Mouse (Mus musculus) lung, embryonic 14.5 days (tissue): Measurements from ENCODE around the gene Hsd3b4. TPM values are rescaled to one million over a fixed set of nuclear protein-coding genes. Genes with fewer than 3 reads are reported as not detected.
"Not testable (repeated sequence)": the region's sequence is repeated elsewhere in the genome, so short reads cannot be mapped to it uniquely, and the experiment has no call there.

Experiments used
- ATAC-seq: fragments of 200-750 bp; cut with Nextera tagmentation; 2 replicates; pipeline ENCODE4 v1.8.0; 2017; ENCODE audit warnings: mild to moderate bottlenecking, moderate TSS enrichment, moderate library complexity; ENCODE audit not compliant: insufficient read depth
- DNase-seq: peaks from one replicate; pipeline ENCODE4 v3.0.0-alpha.2; 2015
- H3K27ac ChIP-seq: fragments of 300-500 bp; sonication (generic); 2 replicates; pipeline ENCODE4 v1.5.1; 2014; ENCODE audit warnings: low read depth, mild to moderate bottlenecking, moderate library complexity
- H3K27me3 ChIP-seq: fragments of 300-500 bp; sonication (generic); 2 replicates; pipeline ENCODE4 v1.6.1; 2014; ENCODE audit warnings: low read length, control low read depth; ENCODE audit not compliant: insufficient read depth
- H3K36me3 ChIP-seq: fragments of 300-500 bp; sonication (generic); 2 replicates; pipeline ENCODE4 v1.6.1; 2014; ENCODE audit warnings: control low read depth; ENCODE audit not compliant: insufficient read depth
- H3K4me1 ChIP-seq: fragments of 300-500 bp; sonication (generic); 2 replicates; pipeline ENCODE4 v1.6.1; 2014; ENCODE audit warnings: antibody characterized with exemption, control low read depth; ENCODE audit not compliant: insufficient read depth
- H3K4me2 ChIP-seq: fragments of 300-500 bp; sonication (generic); 2 replicates; pipeline ENCODE4 v1.6.1; 2014; ENCODE audit warnings: mild to moderate bottlenecking
- H3K4me3 ChIP-seq: fragments of 300-500 bp; sonication (generic); 2 replicates; pipeline ENCODE4 v1.5.1; 2014; ENCODE audit warnings: low read depth, low read length
- H3K9ac ChIP-seq: fragments of 300-500 bp; sonication (generic); 2 replicates; pipeline ENCODE4 v1.6.1; 2014
- H3K9me3 ChIP-seq: fragments of 300-500 bp; sonication (generic); 2 replicates; pipeline ENCODE4 v1.6.1; 2016; ENCODE audit warnings: low read depth, low read length, control low read depth
- WGBS: fragments of 180-500 bp; shearing (Covaris S2); extraction: QIAGEN DNeasy Blood & Tissue Kit; methylation state at CpG from one replicate; pipeline ENCODE4 v1.1.7; 2014; 5-methylcytosine and 5-hydroxymethylcytosine counted together
- polyA plus RNA-seq: library from polyadenylated mRNA; unstranded; fragments of >200 nt; fragmentation: Nextera tagmentation; extraction: Ambion mirVana; gene quantifications from 2 replicates; pipeline ENCODE4 v1.2.1, GENCODE M21; 2014

The Hsd3b4 gene
- polyA plus RNA-seq, result not detected in 2 replicates

- DNase-seq, H3K27ac ChIP-seq, H3K9me3 ChIP-seq, H3K4me3 ChIP-seq, ATAC-seq, H3K36me3 ChIP-seq, H3K27me3 ChIP-seq, H3K4me2 ChIP-seq, H3K9ac ChIP-seq, H3K4me1 ChIP-seq: not testable (repeated sequence)
- no CpG with 5 or more reads among the region's 1 CpGs for WGBS
Measured at GRCm38 (mm10) chr3:98510414-98510813, at the start of gene Hsd3b4. Hsd3b4 (minus strand) TSS chr3:98510514.

- H3K9me3 ChIP-seq, H3K27me3 ChIP-seq, ATAC-seq, H3K4me1 ChIP-seq, DNase-seq, H3K36me3 ChIP-seq, H3K27ac ChIP-seq, H3K4me3 ChIP-seq, H3K4me2 ChIP-seq, H3K9ac ChIP-seq: not testable (repeated sequence)
- WGBS, result no CpG with 5 or more reads among the region's 1 CpGs
Measured at GRCm38 (mm10) chr3:98550832-98551231, 40.5 kb upstream of the Hsd3b4 start.

GRCm38 (mm10) chr3:98550215-98550614 lies 39.9 kb upstream of the Hsd3b4 start:
- not testable (repeated sequence) for H3K9ac ChIP-seq, H3K4me2 ChIP-seq, H3K4me1 ChIP-seq, DNase-seq, H3K27me3 ChIP-seq, ATAC-seq, H3K9me3 ChIP-seq, H3K36me3 ChIP-seq, H3K27ac ChIP-seq, H3K4me3 ChIP-seq
- WGBS, result no CpG with 5 or more reads among the region's 2 CpGs

GRCm38 (mm10) chr3:98548495-98548894 lies 38.2 kb upstream of the Hsd3b4 start:
- DNase-seq, H3K9me3 ChIP-seq, H3K4me2 ChIP-seq, H3K27me3 ChIP-seq, ATAC-seq, H3K27ac ChIP-seq, H3K36me3 ChIP-seq, H3K4me3 ChIP-seq, H3K4me1 ChIP-seq, H3K9ac ChIP-seq: not testable (repeated sequence)
- WGBS, result 83% methylated on average over 1 of the region's 1 CpGs

GRCm38 (mm10) chr3:98547641-98548040 lies 37.3 kb upstream of the Hsd3b4 start:
- not testable (repeated sequence) for H3K36me3 ChIP-seq, H3K9me3 ChIP-seq, H3K4me3 ChIP-seq, H3K4me2 ChIP-seq, ATAC-seq, H3K4me1 ChIP-seq, H3K27me3 ChIP-seq, H3K27ac ChIP-seq, H3K9ac ChIP-seq, DNase-seq

- ATAC-seq, H3K4me1 ChIP-seq, DNase-seq: not testable (repeated sequence)
Measured at GRCm38 (mm10) chr3:98524978-98525377, 14.7 kb upstream of the Hsd3b4 start.

GRCm38 (mm10) chr3:98524552-98524951 lies 14.2 kb upstream of the Hsd3b4 start:
- ATAC-seq, result not testable (repeated sequence)

More at GRCm38 (mm10) chr3:98524978-98525377, 14.7 kb upstream of the Hsd3b4 start:
- not testable (repeated sequence) for H3K4me2 ChIP-seq, H3K9ac ChIP-seq, H3K4me3 ChIP-seq, H3K36me3 ChIP-seq, H3K9me3 ChIP-seq, H3K27me3 ChIP-seq, H3K27ac ChIP-seq

GRCm38 (mm10) chr3:98522779-98523178 lies 12.5 kb upstream of the Hsd3b4 start:
- not testable (repeated sequence) for H3K36me3 ChIP-seq, H3K4me1 ChIP-seq, ATAC-seq, H3K9ac ChIP-seq, H3K27ac ChIP-seq, H3K4me3 ChIP-seq, H3K9me3 ChIP-seq, H3K27me3 ChIP-seq, DNase-seq, H3K4me2 ChIP-seq
- 17% methylated on average over 1 of the region's 2 CpGs for WGBS

More at GRCm38 (mm10) chr3:98524552-98524951, 14.2 kb upstream of the Hsd3b4 start:
- H3K27ac ChIP-seq, H3K9me3 ChIP-seq, H3K36me3 ChIP-seq, H3K27me3 ChIP-seq, DNase-seq, H3K4me2 ChIP-seq, H3K4me1 ChIP-seq, H3K4me3 ChIP-seq, H3K9ac ChIP-seq: not testable (repeated sequence)
- no CpG with 5 or more reads among the region's 1 CpGs for WGBS

- not testable (repeated sequence) for H3K4me2 ChIP-seq, H3K36me3 ChIP-seq, H3K4me1 ChIP-seq, H3K4me3 ChIP-seq, H3K27ac ChIP-seq, H3K9me3 ChIP-seq, H3K27me3 ChIP-seq, DNase-seq, ATAC-seq, H3K9ac ChIP-seq
- no CpG with 5 or more reads among the region's 5 CpGs for WGBS
Measured at GRCm38 (mm10) chr3:98507229-98507628, 3.1 kb downstream of the Hsd3b4 start.

GRCm38 (mm10) chr3:98497401-98497800 lies 12.9 kb downstream of the Hsd3b4 start:
- not testable (repeated sequence) for H3K27me3 ChIP-seq, ATAC-seq, DNase-seq

GRCm38 (mm10) chr3:98496762-98497161 lies 13.6 kb downstream of the Hsd3b4 start:
- not testable (repeated sequence) for H3K4me1 ChIP-seq, H3K4me2 ChIP-seq, H3K9ac ChIP-seq, ATAC-seq, DNase-seq, H3K4me3 ChIP-seq, H3K36me3 ChIP-seq, H3K27me3 ChIP-seq, H3K9me3 ChIP-seq, H3K27ac ChIP-seq
- WGBS, result no CpG with 5 or more reads among the region's 2 CpGs

More at GRCm38 (mm10) chr3:98497401-98497800, 12.9 kb downstream of the Hsd3b4 start:
- H3K36me3 ChIP-seq, H3K9ac ChIP-seq, H3K4me1 ChIP-seq, H3K4me2 ChIP-seq, H3K27ac ChIP-seq, H3K4me3 ChIP-seq, H3K9me3 ChIP-seq: not testable (repeated sequence)
